Mouse (Mus musculus) megakaryocyte, embryonic 14.5 days (primary cell): ENCODE results near the gene Fam43a.

ENCODE experiments used
- FLI1 ChIP-seq: IDR thresholded peaks from 2 replicates; pipeline ENCODE4 v1.6.1; 2012; ENCODE audit warnings: low read length, inconsistent platforms, mixed read lengths
- GATA1 ChIP-seq: IDR thresholded peaks from 3 replicates; pipeline ENCODE4 v1.6.1; 2012; ENCODE audit warnings: mixed read lengths, low read length, inconsistent platforms, borderline replicate concordance

- TF ChIP-seq GATA1 (no peak), FLI1 (no peak)
Observed at GRCm38 (mm10) chr16:30559312-30559992, 40.1 kb upstream of the Fam43a start.
